Comparison of ENCODE assay signal across 24 mouse cellular contexts in the genomic region with DNA sequence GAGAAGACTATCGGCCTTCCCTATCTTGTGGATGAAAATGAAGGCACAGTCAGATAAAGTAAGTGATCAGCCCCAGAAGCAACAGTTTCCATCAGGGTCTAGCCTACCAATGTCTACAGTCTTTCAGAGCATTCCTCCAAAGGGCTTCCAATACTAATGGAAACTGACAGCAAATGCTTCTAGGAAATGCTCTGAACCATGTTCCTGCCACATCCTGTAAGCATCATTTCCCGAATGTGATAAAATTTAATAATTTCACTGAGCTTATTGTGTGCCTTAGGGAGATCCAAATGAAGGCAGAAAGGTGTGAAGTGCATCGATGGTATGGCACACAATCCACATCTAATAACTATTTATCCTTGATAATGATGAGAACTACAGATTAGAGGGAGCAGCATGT.
"Had no signal": no experiment of that assay in that cellular context is flagged by ENCODE, and none has a peak within 500 bp of the region (broad histone marks: within the 10 kb centered on the region; RNA-seq: fewer than 3 reads in every experiment).

No protein-coding gene starts in this region.

- H3K36me3 ChIP-seq: heart, embryonic 13.5 days; heart, embryonic 15.5 days; hindbrain, embryonic 13.5 days; hindbrain, embryonic 15.5 days; kidney, embryonic 15.5 days; limb, embryonic 10.5 days; limb, embryonic 12.5 days had no signal

- H3K4me1 ChIP-seq: heart, embryonic 13.5 days; heart, embryonic 15.5 days; hindbrain, embryonic 13.5 days; hindbrain, embryonic 15.5 days; kidney, embryonic 15.5 days; limb, embryonic 10.5 days; limb, embryonic 12.5 days had no signal

- DNase-seq: gastrocnemius, adult 2 months; gastrocnemius, postnatal 14 days; gastrocnemius, postnatal 36 days; heart, adult 11 months; heart, adult 2 months; heart, postnatal 14 days; heart, postnatal 36 days; kidney, adult 11 months; kidney, adult 2 months; kidney, adult 9 months; kidney, postnatal 14 days; kidney, postnatal 36 days had no signal

- H3K4me2 ChIP-seq: heart, embryonic 11.5 days; heart, embryonic 13.5 days; heart, embryonic 15.5 days; hindbrain, embryonic 13.5 days; hindbrain, embryonic 15.5 days; kidney, embryonic 15.5 days; limb, embryonic 12.5 days had no signal

- H3K9me3 ChIP-seq: heart, embryonic 13.5 days; heart, embryonic 15.5 days; hindbrain, embryonic 13.5 days; hindbrain, embryonic 15.5 days; kidney, embryonic 15.5 days; limb, embryonic 10.5 days; limb, embryonic 12.5 days had no signal

- ATAC-seq: hindbrain, postnatal 0 days; intestine, embryonic 16.5 days had no signal

- H3K9ac ChIP-seq: heart, embryonic 13.5 days; heart, embryonic 15.5 days; hindbrain, embryonic 13.5 days; hindbrain, embryonic 15.5 days; kidney, embryonic 15.5 days; limb, embryonic 12.5 days had no signal

- H3K27ac ChIP-seq: gastrocnemius, adult 2 months; heart, adult 2 months; heart, embryonic 13.5 days; heart, embryonic 15.5 days; hindbrain, embryonic 13.5 days; hindbrain, embryonic 15.5 days; hindbrain, postnatal 0 days; kidney, embryonic 15.5 days; kidney, postnatal 0 days; left cerebral cortex, adult 2 months; limb, embryonic 10.5 days; limb, embryonic 12.5 days had no signal

- H3K4me3 ChIP-seq: gastrocnemius, adult 2 months; heart, adult 2 months; heart, embryonic 13.5 days; heart, embryonic 15.5 days; hindbrain, embryonic 13.5 days; hindbrain, embryonic 15.5 days; kidney, embryonic 15.5 days; left cerebral cortex, adult 2 months; limb, embryonic 10.5 days; limb, embryonic 12.5 days had no signal

- H3K27me3 ChIP-seq: heart, embryonic 13.5 days; heart, embryonic 15.5 days; hindbrain, embryonic 13.5 days; hindbrain, embryonic 15.5 days; kidney, embryonic 15.5 days; limb, embryonic 12.5 days had no signal
